Mouse (Mus musculus) small intestine, adult 2 months (tissue): ENCODE measurements around the gene Zfp365. TPM values are rescaled to one million over a fixed set of nuclear protein-coding genes. Genes with fewer than 3 reads are reported as not detected.

Source experiments
- H3K27ac ChIP-seq: fragments of 200-500 bp; 2 replicates; pipeline ENCODE4 v1.5.1; 2012; ENCODE audit warnings: low read depth, low read length, control low read depth, inconsistent platforms; ENCODE audit not compliant: insufficient read depth
- H3K27me3 ChIP-seq: fragments of 200-500 bp; 2 replicates; pipeline ENCODE4 v1.6.1; 2012; ENCODE audit warnings: mild to moderate bottlenecking, moderate library complexity, low read length, inconsistent platforms; ENCODE audit not compliant: control insufficient read depth, insufficient read depth
- H3K36me3 ChIP-seq: fragments of 200-500 bp; 2 replicates; pipeline ENCODE4 v1.6.1; 2012; ENCODE audit warnings: mild to moderate bottlenecking, low read length, control low read depth, inconsistent platforms; ENCODE audit not compliant: control insufficient read depth, insufficient read depth
- H3K4me1 ChIP-seq: fragments of 200-500 bp; 2 replicates; pipeline ENCODE4 v1.6.1; 2012; ENCODE audit warnings: low read length, inconsistent platforms, mixed read lengths; ENCODE audit not compliant: control insufficient read depth, insufficient read depth, insufficient read length
- H3K4me3 ChIP-seq: fragments of 200-500 bp; 2 replicates; pipeline ENCODE4 v1.5.1; 2012; ENCODE audit warnings: low read depth, mild to moderate bottlenecking, control low read depth, inconsistent platforms, low read length, moderate library complexity
- CTCF ChIP-seq: fragments of 200-500 bp; IDR thresholded peaks from 2 replicates; pipeline ENCODE4 v1.5.1; 2012; ENCODE audit warnings: low read depth, mild to moderate bottlenecking, control low read depth, inconsistent platforms, low read length, moderate library complexity, mixed read lengths; ENCODE audit not compliant: insufficient replicate concordance, insufficient read length; ENCODE audit errors: extremely low read depth
- POLR2A ChIP-seq: fragments of 200-500 bp; IDR thresholded peaks from 2 replicates; pipeline ENCODE4 v1.6.1; 2012; ENCODE audit warnings: low read depth, mild to moderate bottlenecking, control low read depth, inconsistent platforms, low read length, moderate library complexity
- WGBS: fragments of 180-500 bp; shearing (Covaris S2); methylation state at CpG from one replicate; pipeline ENCODE4 v1.1.7; 2018; 5-methylcytosine and 5-hydroxymethylcytosine counted together
- polyA plus RNA-seq: library from polyadenylated mRNA; depleted of rRNA; stranded (reverse); fragments of >200 nt; gene quantifications from 2 replicates; pipeline ENCODE4 v1.2.3, GENCODE M21; 2012

Zfp365 gene
- polyA plus RNA-seq, 1 experiment, result 0.06 TPM

DNA sequence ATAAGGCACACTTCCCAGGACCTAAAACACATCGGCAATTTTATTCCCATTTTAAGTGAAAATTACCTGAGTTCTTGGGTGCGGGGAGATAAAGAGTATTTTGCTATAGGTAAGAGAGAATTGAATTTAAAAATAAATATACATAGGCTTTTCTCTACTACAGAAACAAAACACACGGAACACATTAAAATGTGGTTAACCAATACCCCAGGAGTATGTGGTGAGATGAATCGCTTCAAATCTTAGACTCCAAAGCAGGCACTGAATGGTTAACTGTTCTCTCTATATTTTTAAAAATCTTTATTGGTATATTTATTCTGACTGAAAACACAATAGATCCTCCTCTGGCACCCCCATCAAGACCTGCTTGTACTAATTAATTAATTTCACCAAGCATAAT is 7.2 kb upstream of the Zfp365 start:
- H3K27ac ChIP-seq, result no peak overlapping the region
- TF ChIP-seq CTCF (no peak), POLR2A (no peak)
- no peaks in the 10 kb centered on the region for H3K36me3 ChIP-seq
- H3K4me3 ChIP-seq, result no peak overlapping the region
- H3K27me3 ChIP-seq, result no peaks in the 10 kb centered on the region
- 96% methylated on average over 4 of the region's 4 CpGs for WGBS
- no peaks in the 10 kb centered on the region for H3K4me1 ChIP-seq

DNA sequence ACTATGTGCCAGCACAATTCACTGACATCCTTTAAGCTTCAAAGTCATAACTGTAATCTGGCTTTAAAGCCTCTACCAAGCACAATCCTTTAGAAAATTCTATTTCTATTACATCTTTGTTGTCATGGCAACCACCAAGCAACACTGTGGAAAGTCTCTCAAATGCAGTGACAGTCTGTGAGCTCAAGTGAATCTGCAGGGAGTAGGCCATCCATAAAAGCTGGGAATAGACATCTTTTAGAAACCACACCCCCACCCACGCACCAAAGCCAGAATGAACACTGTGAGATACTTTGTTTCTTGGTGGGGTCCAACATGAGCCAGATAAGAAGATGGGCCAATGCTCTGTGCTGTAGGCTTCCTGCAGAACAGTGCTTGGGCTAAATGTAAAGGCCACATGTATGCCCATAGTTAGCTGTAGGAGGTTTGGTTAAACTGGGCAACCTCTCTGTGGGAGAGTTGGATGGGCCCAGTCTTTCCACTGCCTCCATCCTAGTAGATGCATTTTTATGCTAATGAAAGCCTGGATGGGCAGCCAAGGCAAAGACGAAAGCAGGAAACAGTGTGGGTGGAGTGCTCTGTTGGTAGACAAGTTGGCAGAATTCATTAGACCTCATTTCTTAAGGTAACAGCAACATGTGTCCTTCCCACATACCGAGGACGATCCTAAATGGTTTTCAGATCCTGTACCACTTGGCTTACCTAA is 5.9 kb upstream of the Zfp365 start:
- Histone ChIP-seq H3K4me3 (no peak overlapping the region), H3K4me1 (no peaks in the 10 kb centered on the region), H3K27ac (no peak overlapping the region), H3K36me3 (no peaks in the 10 kb centered on the region), H3K27me3 (no peaks in the 10 kb centered on the region)
- TF ChIP-seq CTCF (no peak), POLR2A (no peak)
- 71% methylated on average over 4 of the region's 4 CpGs for WGBS

DNA sequence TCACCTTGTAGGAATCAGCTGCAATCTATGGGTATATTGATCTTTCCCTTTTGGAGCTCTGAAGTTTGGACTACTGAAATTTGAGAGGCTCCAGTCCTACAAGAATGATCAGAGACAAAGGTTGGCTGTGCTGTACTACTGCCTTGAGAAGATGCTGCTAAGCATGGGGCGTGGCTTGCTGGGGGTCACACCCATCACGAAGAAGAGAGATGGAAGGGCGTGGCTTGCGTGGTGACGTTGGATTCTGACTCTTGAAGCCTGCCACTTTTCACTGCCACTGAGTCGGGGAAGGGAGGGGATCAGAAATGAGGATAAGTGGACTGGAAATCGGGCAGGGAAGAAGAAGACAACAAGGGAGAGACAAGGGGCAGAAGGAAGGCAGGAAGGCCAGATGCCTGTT is 4.9 kb upstream of the Zfp365 start:
- Histone ChIP-seq H3K27ac (no peak overlapping the region), H3K36me3 (no peaks in the 10 kb centered on the region), H3K27me3 (0 out of 2 replicates have a peak, but pooled peaks cover 4% of the 10 kb centered on the region), H3K4me3 (no peak overlapping the region), H3K4me1 (no peaks in the 10 kb centered on the region)
- TF ChIP-seq CTCF, result no peak
- TF ChIP-seq POLR2A, result no peak
- 58% methylated on average over 7 of the region's 7 CpGs for WGBS

DNA sequence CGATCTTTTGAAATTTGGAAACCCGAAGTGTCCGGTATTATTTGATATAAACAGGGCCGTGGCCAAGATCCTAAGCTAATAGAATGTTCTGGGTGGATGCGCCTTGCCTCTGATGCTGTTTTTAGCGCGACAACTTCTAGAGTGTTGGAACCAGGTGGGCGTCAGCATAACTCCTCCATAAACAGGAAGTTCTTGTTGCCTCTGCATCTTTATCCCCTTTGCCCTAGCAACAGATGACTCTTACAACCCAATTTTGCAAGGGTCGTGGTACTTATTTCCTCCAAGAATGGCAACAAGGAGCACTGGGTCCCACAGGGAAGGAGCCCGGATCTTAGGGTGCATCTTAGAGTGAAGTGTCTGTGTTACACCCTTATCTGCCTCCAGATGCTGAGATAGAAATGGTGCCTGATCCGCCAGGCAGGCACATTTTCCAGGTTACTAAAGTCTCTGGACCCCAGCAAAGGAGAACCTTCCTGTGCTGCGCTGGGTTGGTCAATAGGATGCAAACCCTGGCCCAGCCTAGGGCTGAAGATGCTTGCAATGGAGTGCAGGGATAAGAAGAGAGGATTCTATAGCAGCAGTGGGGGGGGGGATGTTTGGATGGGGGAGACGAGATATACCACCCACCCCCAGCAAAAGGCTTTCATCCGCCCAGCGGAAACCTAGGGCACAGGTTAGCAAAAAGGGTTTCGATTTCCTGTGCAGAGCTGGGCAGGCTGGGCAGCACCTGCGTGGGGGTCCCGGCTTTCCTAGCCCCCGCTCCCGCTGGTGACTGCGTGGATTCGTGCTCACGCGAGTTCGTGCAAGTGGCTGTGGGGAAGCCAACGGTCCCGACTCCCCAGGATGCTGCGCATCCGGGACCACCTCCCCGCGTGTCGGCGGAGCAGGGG is 770 bp downstream of the Zfp365 start:
- no peaks in the 10 kb centered on the region for H3K36me3 ChIP-seq
- WGBS, result 20% methylated on average over 33 of the region's 33 CpGs
- no peak overlapping the region for H3K27ac ChIP-seq
- H3K4me1 ChIP-seq, result peaks cover 8% of the 10 kb centered on the region; the same call in 1 of the 2 replicates
- peak overlapping the region; percentile 72 for H3K4me3 ChIP-seq
- H3K27me3 ChIP-seq, result peaks cover 17% of the 10 kb centered on the region; the same call in 1 of the 2 replicates
- no peak for TF ChIP-seq POLR2A
- TF ChIP-seq CTCF, result no peak

DNA sequence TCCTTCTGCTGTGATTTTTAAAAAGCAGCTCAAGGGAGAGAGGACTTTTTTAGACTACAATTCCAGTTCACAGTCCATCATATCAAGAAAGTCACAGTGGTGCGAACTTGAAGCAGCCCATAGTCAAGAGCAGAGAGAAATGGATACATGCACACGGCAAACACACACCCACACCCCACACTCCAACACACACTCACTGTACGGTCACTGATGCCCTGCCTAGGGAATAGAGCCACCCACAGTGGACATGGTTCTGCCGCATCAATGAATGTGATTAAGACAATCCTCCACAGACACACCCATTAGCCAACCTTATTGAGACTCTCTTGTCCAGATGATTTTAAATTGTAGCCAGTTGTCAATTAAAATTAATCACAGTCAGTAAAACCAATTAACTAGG is 4.5 kb downstream of the Zfp365 start:
- no peak overlapping the region for H3K27ac ChIP-seq
- 94% methylated on average over 4 of the region's 4 CpGs for WGBS
- H3K36me3 ChIP-seq, result no peaks in the 10 kb centered on the region
- no peak overlapping the region for H3K4me3 ChIP-seq
- H3K4me1 ChIP-seq, result peaks cover 8% of the 10 kb centered on the region; the same call in 1 of the 2 replicates
- TF ChIP-seq CTCF (no peak), POLR2A (no peak)
- H3K27me3 ChIP-seq, result peaks cover 17% of the 10 kb centered on the region; the same call in 1 of the 2 replicates

DNA sequence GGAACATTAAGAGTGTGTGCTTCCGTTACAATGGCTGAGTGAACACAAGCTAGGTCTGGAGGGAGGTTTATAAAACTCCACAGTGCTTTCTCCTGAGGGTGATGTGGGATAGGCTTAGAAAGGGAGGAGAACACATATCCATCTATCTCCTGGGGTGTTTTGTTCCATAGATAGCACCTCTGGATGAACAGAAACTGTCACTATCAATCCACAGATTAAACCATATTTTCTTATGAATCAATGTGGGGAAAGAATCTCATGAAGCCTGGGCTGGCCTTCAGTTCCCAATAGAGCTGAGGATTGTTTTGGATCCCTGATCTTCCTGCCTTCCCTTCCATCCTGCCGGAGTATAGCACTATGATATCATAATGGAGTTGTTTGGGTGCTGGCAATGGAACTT is 5.5 kb downstream of the Zfp365 start:
- H3K4me3 ChIP-seq, result no peak overlapping the region
- H3K4me1 ChIP-seq, result peaks cover 4% of the 10 kb centered on the region; the same call in 1 of the 2 replicates
- TF ChIP-seq POLR2A, result no peak
- no peak for TF ChIP-seq CTCF
- WGBS, result 88% methylated on average over 2 of the region's 2 CpGs
- no peaks in the 10 kb centered on the region for H3K36me3 ChIP-seq
- H3K27me3 ChIP-seq, result 0 out of 2 replicates have a peak, but pooled peaks cover 8% of the 10 kb centered on the region
- no peak overlapping the region for H3K27ac ChIP-seq

DNA sequence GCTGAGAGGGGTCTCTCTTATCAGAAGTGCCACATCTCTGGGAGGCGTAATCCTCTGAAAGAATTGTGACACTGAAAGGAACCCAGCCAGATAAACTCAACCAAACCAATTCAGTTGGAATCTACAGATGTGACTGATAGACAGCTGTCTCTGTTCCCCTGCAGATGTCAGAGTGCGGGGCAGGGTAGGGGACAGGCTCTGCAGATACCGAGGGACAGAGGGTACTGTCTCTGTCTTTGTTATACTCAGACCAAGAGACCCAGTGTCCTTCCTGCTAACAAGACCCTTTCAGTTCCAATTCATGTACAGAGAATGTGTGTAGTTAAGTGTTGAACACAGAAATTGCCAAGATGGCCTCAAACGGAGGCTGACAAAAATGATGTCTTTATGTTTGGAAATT is 6.4 kb downstream of the Zfp365 start:
- TF ChIP-seq POLR2A, result no peak
- TF ChIP-seq CTCF, result no peak
- Histone ChIP-seq H3K27me3 (0 out of 2 replicates have a peak, but pooled peaks cover 2% of the 10 kb centered on the region), H3K27ac (no peak overlapping the region), H3K4me3 (no peak overlapping the region), H3K36me3 (no peaks in the 10 kb centered on the region), H3K4me1 (no peaks in the 10 kb centered on the region)
- WGBS, result 71% methylated on average over 4 of the region's 4 CpGs
